Mouse (Mus musculus): ENCODE measurements around the gene Dpyd.

Gene Dpyd

DNA sequence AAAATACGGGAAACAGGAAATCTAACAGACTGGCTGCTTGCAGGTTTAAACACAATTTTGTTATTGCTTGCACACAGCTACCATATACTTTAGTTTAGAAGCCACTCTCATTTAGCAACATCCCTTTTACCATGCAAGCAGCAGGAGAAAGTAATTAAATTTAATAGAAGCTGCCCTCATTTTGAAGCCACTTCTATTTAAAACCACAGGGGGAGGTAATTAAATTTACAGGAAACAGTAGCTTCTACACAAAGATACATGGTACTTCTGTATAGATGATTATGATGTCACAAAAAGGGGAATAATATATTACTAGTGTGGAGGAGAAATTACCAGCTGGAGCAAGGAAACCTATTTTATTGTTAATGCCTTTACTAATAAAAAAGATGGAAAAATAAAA lies 113.5 kb downstream of the Dpyd start:
- intact Hi-C loops (cut with DNase I): no loop called here

DNA sequence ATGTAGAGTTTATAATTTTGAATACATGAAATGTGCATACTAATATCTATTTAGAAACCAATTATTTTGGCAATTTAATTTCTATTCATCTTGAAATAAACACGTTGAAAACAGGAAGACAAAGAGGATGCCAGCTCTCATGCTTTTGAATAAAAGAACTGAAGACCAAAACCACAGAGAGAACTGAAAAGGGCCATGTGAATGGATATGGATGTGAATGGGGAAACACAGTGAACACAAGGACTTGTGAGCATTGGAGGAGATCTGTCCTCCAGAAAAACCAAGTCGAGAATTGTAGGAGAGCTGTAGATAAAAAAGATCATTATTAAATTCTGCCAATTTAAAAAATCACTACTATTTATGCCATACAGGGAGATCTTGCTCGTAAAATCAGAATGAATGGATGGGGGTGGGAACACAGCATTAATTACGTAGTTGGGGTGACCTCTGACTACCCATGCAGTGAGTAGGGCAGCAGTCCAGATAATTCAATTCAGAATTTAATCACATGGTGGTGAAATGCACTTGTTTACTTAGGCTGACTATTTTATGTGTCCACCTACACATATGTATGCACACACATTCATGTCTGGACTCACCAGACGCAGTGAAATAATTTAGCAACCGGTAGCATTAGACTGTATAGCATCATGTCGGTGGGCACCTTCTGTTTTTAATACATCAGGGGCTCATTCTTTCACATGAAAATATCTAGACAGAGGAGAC lies 114.3 kb downstream of the Dpyd start:
- intact Hi-C loops (cut with DNase I): no loop called here

DNA sequence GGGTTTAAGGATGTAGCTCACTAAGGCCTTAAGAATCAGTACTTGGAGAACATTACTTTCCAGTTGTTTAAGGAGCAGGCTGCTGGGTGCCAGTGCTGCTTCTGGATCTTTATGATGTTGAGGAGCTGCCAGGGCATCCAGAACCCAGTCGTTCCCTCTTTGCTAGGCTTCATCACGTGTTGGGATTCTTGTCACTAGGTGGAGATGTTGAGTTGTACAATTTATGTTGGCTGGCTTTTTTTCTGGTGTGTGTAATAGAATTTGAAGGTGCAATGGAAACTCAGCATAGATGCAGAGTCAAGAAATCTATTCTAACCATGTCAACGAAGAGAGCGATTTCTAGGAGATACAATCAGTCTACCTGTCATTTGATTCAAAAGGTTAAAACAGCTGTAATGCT lies 118.9 kb downstream of the Dpyd start:
- intact Hi-C loops (cut with DNase I): no loop called here

DNA sequence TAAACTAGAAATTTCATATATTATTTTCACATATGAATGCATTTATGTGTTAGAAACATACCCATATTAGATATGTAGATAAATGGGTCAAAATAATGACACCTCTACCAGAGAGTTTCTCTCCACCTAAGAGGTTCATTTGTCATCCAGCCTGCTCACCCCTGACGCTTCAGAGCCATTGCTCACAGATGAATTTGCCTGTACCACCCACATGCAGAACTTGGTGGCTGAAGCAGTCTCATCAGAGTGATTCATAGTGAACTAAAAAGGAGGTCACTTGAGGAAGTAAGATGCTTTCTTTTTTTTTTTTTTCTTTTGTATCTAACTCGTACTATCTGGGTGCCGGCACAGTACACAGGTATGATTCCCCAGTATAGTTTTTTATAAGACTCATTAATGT lies 188.3 kb downstream of the Dpyd start:
- intact Hi-C loops (cut with DNase I): no loop called here

DNA sequence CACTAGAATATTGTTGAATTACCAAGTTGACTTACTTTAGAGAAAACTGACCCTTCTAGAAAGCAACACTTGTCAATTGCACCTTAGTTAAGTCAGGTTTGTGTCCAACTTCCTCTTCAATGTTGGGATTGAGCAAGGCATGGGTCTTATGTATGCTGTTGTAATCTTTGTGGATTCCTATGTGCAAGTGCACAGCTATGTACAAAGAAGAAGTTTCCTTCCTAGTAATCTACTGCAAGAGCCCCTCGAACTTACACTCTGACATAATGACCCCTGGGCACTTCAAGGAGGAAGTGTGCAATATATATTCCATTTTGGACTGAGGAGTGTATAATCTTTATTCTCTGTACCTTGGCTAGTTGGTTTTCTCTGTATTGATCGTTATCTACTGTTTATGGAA lies 191.7 kb downstream of the Dpyd start:
- intact Hi-C loops (cut with DNase I): no loop called here

DNA sequence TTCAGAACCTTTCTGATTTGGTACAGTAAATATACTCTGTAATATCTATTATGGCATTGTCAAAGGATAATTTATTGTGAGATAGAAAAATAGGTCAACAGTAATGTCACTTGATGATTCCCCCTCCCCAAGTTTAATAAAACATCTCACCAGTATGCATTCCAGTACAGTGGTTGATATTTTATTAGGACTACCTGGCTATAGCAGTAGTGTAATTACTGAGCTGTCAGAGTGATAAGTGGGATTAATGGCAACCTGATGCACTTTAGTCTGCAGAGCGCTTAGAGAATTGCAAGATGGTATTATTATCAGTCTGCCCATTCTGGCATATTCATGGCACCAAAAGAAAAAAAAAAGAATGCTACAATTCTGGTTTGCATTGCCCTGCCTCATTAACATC lies 194.2 kb downstream of the Dpyd start:
- intact Hi-C loops (cut with DNase I): no loop called here

DNA sequence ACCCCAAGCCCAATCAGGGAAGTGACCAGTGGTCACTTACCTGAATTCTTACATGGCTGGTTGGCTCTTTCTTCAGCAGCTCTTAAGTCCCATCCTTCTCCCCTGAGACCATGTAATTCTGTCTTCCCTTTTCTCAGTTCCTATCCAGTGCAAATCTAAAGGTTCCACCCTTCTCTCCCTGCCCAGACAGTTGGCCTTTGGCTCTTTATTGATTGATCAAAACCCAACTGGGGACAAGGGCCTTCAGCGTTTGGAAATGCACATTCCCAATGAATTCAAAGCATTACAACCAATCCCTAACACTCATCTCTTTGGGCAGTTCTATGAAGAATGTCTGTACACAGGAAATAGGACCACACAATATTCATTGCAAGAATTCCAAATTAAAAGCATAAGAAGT lies 251.0 kb downstream of the Dpyd start:
- intact Hi-C loops (cut with DNase I): no loop called here

DNA sequence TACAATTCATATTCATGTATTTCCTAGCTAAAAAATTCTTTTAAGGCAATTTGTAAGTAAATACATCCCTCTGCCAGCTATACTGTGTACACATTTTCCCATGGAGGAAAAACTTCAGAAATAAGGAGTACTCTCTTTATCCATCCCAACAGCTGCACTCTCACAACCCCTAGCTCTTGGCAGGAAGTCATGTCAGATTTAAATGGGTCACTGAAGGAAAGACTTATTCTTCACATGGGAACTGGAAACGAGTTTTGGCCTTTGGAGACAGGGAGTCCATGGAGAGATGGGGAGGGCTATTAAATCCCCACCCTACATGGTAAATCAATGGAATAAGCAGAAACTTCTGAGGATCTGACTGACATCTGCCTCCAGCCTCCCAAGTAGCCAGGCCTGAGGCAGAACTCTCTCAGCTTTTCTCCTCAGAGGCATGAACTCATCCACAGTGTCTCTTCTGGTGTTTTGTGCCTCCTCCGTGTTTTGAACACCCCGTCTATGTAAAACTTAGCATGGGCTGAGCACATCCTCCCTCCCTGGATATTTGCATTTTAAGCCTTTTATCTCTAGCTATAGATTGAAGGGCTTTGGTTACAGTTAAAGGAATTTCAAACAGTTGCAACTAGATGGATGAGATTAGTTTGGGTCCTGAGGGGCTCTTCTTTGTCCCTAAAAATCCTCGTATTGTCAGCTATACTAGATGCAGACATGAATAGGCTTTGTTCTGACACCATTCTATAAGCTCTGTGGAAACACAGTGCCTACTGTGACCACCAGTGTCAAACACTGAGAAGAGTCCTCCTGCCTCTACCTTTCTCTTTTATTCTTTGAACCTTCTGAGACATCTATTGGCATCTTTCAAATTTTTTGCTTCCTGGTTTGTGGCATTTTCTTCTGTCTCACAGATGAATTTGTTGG lies 288.9 kb downstream of the Dpyd start:
- intact Hi-C loops (cut with DNase I): loop anchor here (5.0 kb wide), 1 partner anchor 526 kb away; no protein-coding TSS in a partner anchor

DNA sequence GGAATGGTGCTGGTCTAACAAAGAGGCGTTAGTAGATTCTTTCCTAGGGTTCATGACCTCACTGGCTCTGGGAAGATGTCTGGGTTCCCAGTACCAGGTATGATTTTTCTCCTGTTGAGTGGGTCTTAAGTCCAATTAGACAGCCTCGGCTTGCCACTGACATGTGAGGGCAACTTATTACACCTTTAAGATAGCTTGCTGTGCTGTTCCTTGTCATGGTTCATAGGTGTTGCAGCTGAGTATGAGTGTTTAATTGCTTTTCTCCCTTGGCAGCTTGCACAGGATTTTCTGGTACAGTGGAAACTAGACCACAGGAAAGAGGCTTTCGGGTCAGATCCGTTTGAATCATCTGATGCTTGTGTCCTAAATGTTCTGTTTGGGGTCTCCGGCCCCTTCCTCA lies 290.8 kb downstream of the Dpyd start:
- intact Hi-C loops (cut with DNase I): loop anchor here (5.0 kb wide), 1 partner anchor 525 kb away; no protein-coding TSS in a partner anchor

DNA sequence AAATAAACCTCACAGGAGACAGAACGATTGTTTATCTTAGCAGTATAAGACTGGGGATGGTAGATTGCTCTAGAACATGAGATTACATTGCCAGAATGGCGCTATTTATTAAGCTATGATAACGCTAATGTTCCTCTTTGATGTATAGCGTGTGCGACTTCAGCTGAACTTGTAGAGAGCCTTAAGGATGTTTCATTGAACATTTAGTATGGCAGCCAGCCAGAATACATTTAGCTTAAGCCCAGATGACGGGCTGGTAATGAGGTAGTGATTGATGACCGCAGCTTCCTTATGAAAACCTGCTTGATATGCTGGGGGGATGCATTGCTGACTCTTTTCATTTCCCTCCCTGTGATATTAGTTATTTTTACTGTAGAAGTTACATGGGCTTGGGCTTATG lies 293.5 kb downstream of the Dpyd start:
- intact Hi-C loops (cut with DNase I): no loop called here

DNA sequence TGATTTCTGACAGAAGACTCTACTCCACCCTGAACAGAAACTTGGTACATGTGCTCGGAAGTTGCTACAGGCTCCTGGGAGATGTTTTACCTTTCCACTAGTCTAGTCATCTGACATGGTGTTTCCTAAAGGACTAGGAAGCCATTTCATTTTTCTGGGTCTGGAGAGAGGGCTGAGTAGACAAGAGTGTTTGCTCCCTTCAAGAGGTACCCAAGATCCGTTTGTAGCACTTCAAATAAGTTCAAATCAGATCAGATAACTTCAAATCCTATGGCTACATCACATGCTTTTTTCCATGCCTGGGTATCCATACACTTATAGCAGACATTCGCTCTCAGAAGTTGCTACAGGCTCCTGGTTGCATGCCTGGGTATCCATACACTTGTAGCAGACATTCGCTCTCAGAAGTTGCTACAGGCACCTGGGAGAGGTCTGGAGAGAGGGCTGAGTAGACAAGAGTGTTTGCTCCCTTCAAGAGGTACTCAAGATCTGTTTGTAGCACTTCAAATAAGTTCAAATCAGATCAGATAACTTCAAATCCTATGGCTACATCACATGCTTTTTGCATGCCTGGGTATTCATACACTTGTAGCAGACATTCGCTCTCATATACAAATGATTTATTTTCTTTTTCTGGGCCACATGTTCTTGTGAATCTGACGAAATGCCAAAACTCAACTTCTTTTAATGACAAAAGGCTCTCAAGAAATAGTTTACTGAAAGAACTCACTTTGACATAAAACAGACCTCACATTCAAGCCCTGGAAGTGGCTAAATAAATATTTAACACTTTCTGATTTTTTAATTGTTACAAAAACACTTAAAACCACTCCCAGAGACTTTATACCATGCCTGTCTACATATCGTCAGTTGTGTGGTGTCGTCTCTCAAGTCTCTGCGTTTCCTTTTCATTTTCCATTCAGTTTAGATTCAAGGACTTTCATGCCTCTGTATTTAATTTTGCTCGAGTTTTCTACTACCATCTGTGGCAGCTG lies 307.5 kb downstream of the Dpyd start:
- intact Hi-C loops (cut with DNase I): no loop called here

DNA sequence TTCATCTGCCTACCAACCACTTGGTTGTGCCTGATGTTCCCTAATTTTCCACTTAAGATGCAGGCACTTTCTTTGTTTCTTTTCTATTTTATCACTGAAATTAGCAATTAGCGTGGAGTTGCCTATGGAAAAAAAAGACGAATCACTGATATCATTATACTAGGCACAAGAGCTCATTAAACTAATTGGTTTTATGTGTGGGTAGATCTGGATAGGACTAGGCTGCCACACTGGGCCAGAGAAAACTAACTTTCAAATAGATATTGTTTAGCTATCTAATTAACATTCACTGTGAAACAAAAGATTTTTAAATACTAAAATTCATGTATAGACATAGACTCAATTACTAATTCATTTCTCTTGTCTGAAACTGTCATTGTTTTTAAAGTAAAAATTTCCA lies 313.9 kb downstream of the Dpyd start:
- intact Hi-C loops (cut with DNase I): no loop called here

DNA sequence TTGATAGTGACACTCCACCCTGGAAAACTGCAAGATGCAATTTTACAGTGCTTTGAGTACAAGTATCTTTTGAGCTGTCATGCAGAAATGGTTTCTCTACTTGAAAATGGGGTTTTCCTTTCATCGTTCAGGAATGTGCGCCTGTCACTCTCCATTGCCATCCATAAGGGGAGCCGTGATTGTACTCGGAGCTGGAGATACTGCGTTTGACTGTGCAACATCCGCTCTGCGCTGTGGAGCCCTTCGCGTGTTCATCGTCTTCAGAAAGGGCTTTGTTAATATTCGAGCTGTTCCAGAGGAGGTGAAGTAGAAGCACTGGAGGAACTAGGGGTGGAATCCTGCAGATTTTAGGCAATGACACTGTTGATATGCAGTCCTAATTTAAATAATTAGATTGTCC lies 337.1 kb downstream of the Dpyd start:
- intact Hi-C loops (cut with DNase I): no loop called here

DNA sequence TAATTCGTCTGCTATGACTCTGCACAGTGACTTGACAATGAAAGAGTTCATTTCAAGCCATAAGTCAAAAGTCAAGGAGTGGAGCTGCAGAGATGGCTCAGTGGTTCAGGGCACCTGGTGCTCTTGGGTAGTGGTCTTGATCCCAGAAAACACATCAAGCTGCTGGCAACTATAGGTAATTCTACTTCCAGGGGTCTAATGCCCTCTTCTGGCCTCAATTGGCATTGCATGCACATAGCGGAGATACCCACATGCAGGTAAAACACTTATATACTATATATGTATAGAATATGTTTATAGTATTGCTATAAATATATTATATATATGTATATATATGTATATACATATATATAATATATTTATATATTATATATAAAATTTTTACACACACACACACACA lies 429.4 kb downstream of the Dpyd start:
- intact Hi-C loops (cut with DNase I): no loop called here

DNA sequence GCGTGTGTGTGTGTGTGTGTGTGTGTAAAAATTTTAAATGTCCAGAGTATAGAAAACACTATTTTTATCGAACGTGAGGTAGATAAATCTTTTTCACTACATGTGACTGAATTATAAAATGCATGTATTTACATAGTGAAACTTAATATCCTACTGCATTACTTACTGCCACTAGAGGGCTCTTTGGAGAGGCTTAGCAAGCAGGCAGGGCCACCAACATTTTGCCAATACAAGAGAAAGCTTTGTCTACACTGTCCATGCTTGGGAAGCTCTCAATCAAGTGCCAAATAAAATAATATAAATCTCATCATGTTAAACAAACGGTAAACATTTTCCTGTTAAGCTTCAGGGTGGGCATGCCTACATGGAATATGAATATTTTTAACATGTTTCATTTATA lies 429.9 kb downstream of the Dpyd start:
- intact Hi-C loops (cut with DNase I): no loop called here

DNA sequence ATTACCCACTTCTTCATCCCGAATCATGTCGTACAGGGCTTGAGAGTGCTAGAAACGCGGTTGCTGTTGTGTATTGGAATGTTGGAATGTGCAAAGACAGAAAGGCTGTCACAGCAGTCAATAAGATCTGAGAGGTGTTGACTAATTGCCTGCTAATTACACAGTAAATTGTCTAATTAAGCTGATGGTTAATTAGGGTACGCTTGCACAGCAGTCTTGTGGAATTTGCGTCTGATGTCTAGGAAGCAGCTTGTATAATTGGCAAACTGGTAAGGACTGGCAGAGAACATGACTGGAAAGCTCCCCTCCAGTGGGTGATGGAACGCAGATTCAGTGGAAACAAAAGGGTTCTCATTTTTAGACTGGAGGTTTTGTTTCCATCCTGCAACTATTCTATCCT lies 459.3 kb downstream of the Dpyd start:
- intact Hi-C loops (cut with DNase I): no loop called here

DNA sequence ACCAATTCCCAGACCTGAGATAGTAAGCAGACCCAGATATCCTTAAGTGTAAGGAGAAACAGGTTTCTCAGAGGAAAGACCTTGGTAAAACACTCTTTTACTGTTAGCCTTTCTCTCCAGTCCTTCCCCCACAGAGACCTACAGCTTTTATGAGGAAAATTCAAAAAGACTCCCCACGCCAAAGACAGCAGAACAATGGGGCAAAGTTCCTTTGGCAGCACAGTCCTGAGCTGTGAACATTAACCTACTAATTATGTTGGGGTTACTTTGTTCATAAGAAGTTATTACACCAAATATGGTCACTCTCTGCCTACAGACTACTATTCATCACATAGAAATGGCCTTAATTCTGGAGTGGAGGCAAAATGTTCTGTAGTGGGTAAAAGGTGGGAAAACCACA lies 480.7 kb downstream of the Dpyd start:
- intact Hi-C loops (cut with DNase I): no loop called here

DNA sequence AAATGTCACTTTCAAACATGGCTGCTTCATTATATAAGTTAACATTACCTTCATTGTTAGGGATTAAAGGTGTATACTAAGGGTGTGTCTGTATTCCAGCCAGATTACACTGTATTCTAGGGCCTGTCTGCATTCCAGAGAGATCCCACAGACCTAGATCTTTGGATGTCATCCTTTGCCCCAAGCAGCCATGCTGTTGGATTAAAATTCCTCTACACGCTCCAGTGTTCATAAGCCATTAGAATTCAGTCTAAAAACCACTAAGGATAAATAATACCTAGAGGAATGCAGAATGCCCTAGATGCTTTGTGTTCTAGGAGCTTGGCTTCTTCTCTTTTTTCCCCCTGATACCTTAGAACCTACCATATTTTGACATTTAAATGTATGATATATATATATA lies 494.2 kb downstream of the Dpyd start:
- intact Hi-C loops (cut with DNase I): no loop called here

DNA sequence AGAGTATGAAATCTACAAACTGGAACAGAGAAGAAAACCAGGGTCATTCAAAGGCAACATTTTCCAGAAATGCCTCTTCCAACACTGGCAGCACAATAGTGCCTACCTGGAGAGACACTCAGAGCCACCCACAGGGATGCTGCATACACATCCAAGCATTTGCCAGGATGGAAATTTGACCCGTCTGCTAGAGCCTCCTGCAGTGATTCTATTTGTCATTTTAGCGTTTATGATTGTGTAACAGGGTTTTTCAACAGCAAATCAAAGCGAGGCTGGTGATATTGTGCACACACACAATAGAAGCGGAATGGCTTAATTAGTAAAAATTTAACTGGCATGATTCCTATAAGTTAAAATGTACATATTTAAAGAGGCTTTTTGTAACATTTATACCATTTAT lies 501.3 kb downstream of the Dpyd start:
- intact Hi-C loops (cut with DNase I): no loop called here

DNA sequence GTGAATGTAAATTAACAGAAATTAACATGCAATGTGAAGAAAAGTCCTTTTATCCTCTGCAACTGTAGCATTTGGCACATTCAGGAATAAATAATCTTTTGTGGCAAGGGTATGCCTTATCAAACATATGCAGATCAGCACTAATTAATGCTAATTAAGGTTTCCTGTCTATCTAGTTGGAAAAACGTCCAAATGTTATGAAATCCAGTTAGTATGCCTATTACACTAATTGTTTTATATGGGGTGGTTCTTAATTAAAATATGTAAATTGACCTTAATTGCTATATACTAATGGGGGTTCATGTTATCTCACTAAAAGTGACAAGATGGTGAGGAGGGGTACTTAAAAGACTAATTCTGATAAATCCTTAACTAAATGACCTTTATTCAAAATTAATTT lies 501.7 kb downstream of the Dpyd start:
- intact Hi-C loops (cut with DNase I): no loop called here

DNA sequence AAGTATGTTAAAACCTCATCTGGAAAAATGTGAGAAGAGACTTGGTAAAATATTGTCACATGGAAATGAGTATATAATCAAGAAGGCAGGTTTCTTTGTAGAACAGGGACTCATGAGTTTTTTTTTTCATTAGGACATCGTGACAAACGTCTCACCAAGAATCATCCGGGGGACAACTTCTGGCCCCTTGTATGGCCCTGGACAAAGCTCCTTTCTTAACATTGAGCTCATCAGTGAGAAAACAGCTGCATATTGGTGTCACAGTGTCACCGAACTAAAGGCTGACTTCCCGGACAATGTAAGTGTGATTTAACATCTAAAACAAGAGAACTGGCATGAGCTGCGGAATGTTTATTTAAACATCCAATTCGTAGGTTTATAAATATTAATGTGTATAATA lies 502.8 kb downstream of the Dpyd start:
- intact Hi-C loops (cut with DNase I): no loop called here

DNA sequence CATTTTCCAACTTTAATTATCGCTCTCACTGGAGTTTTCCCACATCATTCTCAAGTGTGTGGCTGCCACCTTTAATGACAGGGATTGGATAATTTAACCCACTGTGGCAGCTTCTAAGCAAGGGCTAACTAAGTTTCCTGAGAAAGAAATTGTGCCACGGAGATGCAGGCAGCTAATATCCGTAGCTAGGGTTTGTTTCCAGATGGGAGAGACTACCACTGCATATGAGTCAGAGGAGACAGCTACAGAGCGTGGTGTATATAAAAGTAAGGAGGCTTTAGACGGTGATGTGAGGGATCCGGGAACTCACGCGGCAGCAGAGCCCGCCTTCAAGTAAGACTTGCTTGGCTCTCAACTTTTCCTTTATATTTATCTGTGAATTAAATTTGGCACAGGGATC lies 505.3 kb downstream of the Dpyd start:
- intact Hi-C loops (cut with DNase I): no loop called here

Data from adrenal gland (tissue).